In genomic region chr7:26005916-26006315, GRCm38 (mm10) we compare ENCODE assay signal across 14 mouse cellular contexts. TPM values are rescaled to one million over a fixed set of nuclear protein-coding genes. Genes with fewer than 3 reads are reported as not detected.
DNase-seq lines count a peak whose midpoint lies in the region; TF ChIP-seq lines count a peak whose summit lies in the region.
"Not testable (repeated sequence)": the region's sequence is repeated elsewhere in the genome, so short reads cannot be mapped to it uniquely, and the experiment has no call there.
"Had no signal": no experiment of that assay in that cellular context is flagged by ENCODE, and none has a peak within 500 bp of the region (broad histone marks: within the 10 kb centered on the region; RNA-seq: fewer than 3 reads in every experiment).

No protein-coding gene starts in this region.

- H3K79me2 ChIP-seq in C2C12 (ENCODE audit: control insufficient read depth, insufficient read depth); myocyte (ENCODE audit: control insufficient read depth, insufficient read depth): not testable (repeated sequence)
- peaks cover 19% of the 10 kb centered on the region for H3K79me2 ChIP-seq in CH12.LX (replicated peaks; ENCODE audit: control insufficient read depth, extremely low read depth, insufficient read depth, poor library complexity, severe bottlenecking)

- H3K79me3 ChIP-seq in C2C12 (ENCODE audit: low read depth) = not testable (repeated sequence)

- H3K4me1 ChIP-seq in CH12.LX (ENCODE audit: control insufficient read depth in 1 of 2, insufficient read depth in 2 of 2) = not testable (repeated sequence)

- TF ChIP-seq RAD21 in CH12.LX (IDR thresholded peaks at IDR 0.05; ENCODE audit: low read depth, low read length) = not testable (repeated sequence)

- not testable (repeated sequence) for TF ChIP-seq EP300 in CH12.LX (IDR thresholded peaks at IDR 0.05; ENCODE audit: low read length)

- H3K27me3 ChIP-seq in C2C12 (ENCODE audit: control insufficient read depth, insufficient read depth, insufficient read length); CH12.LX (replicated peaks); myocyte (ENCODE audit: control insufficient read depth, insufficient read depth, insufficient read length): not testable (repeated sequence)

- TF ChIP-seq CTCF in C2C12 (IDR thresholded peaks at IDR 0.05; ENCODE audit: control insufficient read depth, insufficient read depth, insufficient read length); CH12.LX (conservative IDR thresholded peaks at IDR 0.05 in 1 of 2, IDR thresholded peaks at IDR 0.05 in 1 of 2; ENCODE audit: low read depth in 2 of 2, low read length in 2 of 2): not testable (repeated sequence)

- peak; percentile 79 for TF ChIP-seq POLR2A in CH12.LX (IDR thresholded peaks at IDR 0.05; ENCODE audit: low read depth, low read length)
- not testable (repeated sequence) for TF ChIP-seq POLR2A in myocyte (IDR thresholded peaks at IDR 0.05; ENCODE audit: insufficient read length, low read depth)

- H3K9ac ChIP-seq in CH12.LX (ENCODE audit: insufficient read depth, low read depth) = peak overlapping the region; percentile 69

- not testable (repeated sequence) for H3K9me3 ChIP-seq in CH12.LX (replicated peaks; ENCODE audit: low read length)

- DNase-seq in 3134 (ENCODE audit: extremely low read depth, insufficient read length, low spot score) = peak; percentile 14
- DNase-seq in CH12.LX (ENCODE audit: extremely low read depth) = not testable (repeated sequence)
- peak; percentile 5 for DNase-seq in Muller cell, postnatal 12 days (ENCODE audit: inconsistent ontology term)

- H3K36me3 ChIP-seq in C2C12 (ENCODE audit: control insufficient read depth, insufficient read depth); CH12.LX (replicated peaks in 1 of 2; ENCODE audit: control insufficient read depth in 1 of 2, insufficient read depth in 1 of 2, low read length in 1 of 2); myocyte (ENCODE audit: control insufficient read depth, insufficient read depth): not testable (repeated sequence)

- H3K27ac ChIP-seq in CH12.LX (ENCODE audit: insufficient read depth, low read depth) = not testable (repeated sequence)

- H3K4me3 ChIP-seq in C2C12 (ENCODE audit: insufficient read depth, poor library complexity, severe bottlenecking) (peak overlapping the region; percentile 29), CH12.LX (replicated peaks in 1 of 3; ENCODE audit: low read depth in 2 of 3, low read length in 2 of 3, poor library complexity in 1 of 3) (peak overlapping the region in 2 of 3 experiments; percentile 58 to 70), myocyte (peak overlapping the region; percentile 34)

- dilution Hi-C loops in CH12.LX (cut with MboI; ENCODE audit: extremely low pct_ligation_motif_present, extremely low pct_unique_long_range_greater_than_20kb, low sequenced_read_pairs) = not testable (repeated sequence)

- not testable (repeated sequence) for H3ac ChIP-seq in C2C12 (ENCODE audit: control insufficient read depth, insufficient read length, low read depth); myocyte (ENCODE audit: control insufficient read depth, insufficient read length)

- H3K4me2 ChIP-seq in CH12.LX (ENCODE audit: insufficient read depth, low read depth, poor library complexity, severe bottlenecking) (peak overlapping the region; percentile 55), myocyte (ENCODE audit: low read depth) (peak overlapping the region; percentile 74)

- in situ Hi-C loops in CH12.LX (cut with MboI; ENCODE audit: low pct_ligation_motif_present, low pct_unique_long_range_greater_than_20kb, low sequenced_read_pairs) = not testable (repeated sequence)

TF ChIP-seq in CH12.LX, 34 proteins besides CTCF, POLR2A, EP300 and RAD21:
- TF ChIP-seq TCF12 (IDR thresholded peaks at IDR 0.05; ENCODE audit: low read depth, low read length) (0 out of 2 replicates have a peak, but pooled peaks have one; percentile 28), TBP (conservative IDR thresholded peaks at IDR 0.05; ENCODE audit: low read depth, low read length) (peak; percentile 67; the same call in 1 of the 2 replicates), ZMIZ1 (IDR thresholded peaks at IDR 0.05; ENCODE audit: low read depth, low read length) (peak; percentile 65; the same call in 1 of the 2 replicates), NELFE (IDR thresholded peaks at IDR 0.05; ENCODE audit: low read depth, low read length) (peak; percentile 74)

RNA-seq across cellular contexts. Expression of gene Cyp2b13, which starts 55.4 kb away (rescaled TPM):
- polyA plus RNA-seq in C2C12 (2012; fragmentation: generic; extraction: Trizol) = 0.15 TPM
- 0.08 and 0.13 TPM in 2 replicates for total RNA-seq in CH12.LX (2012; rRNA removed)
- not detected in 2 replicates for total RNA-seq in CH12.LX (2014; rRNA removed)
- not detected in 2 replicates for polyA plus RNA-seq in CH12.LX (2012; ENCODE audit: insufficient read length, low read depth)
- polyA plus RNA-seq in myocyte (2012; fragmentation: generic; extraction: Trizol) = 0.49 TPM
- total RNA-seq: ES-E14, G1E, MEL had no signal
- polyA plus RNA-seq: activated CD4-positive, CD25-positive, alpha-beta regulatory T cell, adult 4 months; adrenal gland, adult 2 months; brain, embryonic 14.5 days; CD4-positive, CD25-positive, alpha-beta regulatory T cell, adult 4 months; cerebellum, adult 2 months; G1E; Patski had no signal
